Mouse (Mus musculus): ENCODE measurements around the gene Scaper. TPM values are rescaled to one million over a fixed set of nuclear protein-coding genes. Genes with fewer than 3 reads are reported as not detected.

Gene Scaper
- polyA plus RNA-seq, 1 experiment from 2014 or later: 9.5 TPM

GRCm38 (mm10) chr9:55586141-55586540, 351.8 kb downstream of the Scaper start:
- no peak for ATAC-seq (replicated peaks; ENCODE audit: low FRiP score)
- Histone ChIP-seq H3K9me3 (replicated peaks) (no peaks in the 10 kb centered on the region), H3K36me3 (no peaks in the 10 kb centered on the region), H3K27ac (no peak overlapping the region), H3K27me3 (no peaks in the 10 kb centered on the region), H3K9ac (no peak overlapping the region), H3K4me3 (replicated peaks) (no peak overlapping the region), H3K4me1 (no peaks in the 10 kb centered on the region), H3K4me2 (no peak overlapping the region)
- WGBS: 96% methylated on average over 6 of the region's 6 CpGs

DNA sequence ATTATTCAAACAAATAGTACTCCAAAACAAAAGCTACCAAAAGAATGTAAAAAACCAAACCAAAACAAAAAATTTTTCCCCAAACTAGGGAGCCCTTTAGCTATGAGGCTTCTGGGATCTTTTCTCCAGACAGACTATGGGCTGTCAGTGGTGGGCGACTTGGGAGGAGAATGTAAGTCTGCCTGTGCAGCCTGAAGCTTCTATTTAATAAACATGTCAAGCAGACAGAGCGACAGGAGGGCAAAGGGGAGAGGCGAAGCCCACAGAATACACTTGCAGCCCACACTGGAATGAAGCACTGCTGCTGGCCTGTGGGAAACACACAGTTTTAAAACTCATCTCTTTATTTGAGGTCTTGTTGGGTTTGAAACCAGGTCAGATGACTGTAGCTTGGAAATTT, 356.5 kb downstream of the Scaper start:
- Histone ChIP-seq H3K4me1 (no peaks in the 10 kb centered on the region), H3K36me3 (no peaks in the 10 kb centered on the region), H3K4me2 (no peak overlapping the region), H3K4me3 (replicated peaks) (no peak overlapping the region), H3K9me3 (replicated peaks) (no peaks in the 10 kb centered on the region), H3K9ac (no peak overlapping the region), H3K27ac (no peak overlapping the region), H3K27me3 (no peaks in the 10 kb centered on the region)
- ATAC-seq (replicated peaks; ENCODE audit: low FRiP score): no peak
- WGBS: 39% methylated on average over 3 of the region's 3 CpGs

GRCm38 (mm10) chr9:55576571-55576970, 361.3 kb downstream of the Scaper start:
- Histone ChIP-seq H3K9me3 (replicated peaks) (no peaks in the 10 kb centered on the region), H3K4me3 (replicated peaks) (no peak overlapping the region), H3K27me3 (no peaks in the 10 kb centered on the region), H3K4me1 (no peaks in the 10 kb centered on the region), H3K27ac (no peak overlapping the region), H3K4me2 (no peak overlapping the region), H3K9ac (no peak overlapping the region), H3K36me3 (no peaks in the 10 kb centered on the region)
- WGBS: 63% methylated on average over 1 of the region's 1 CpGs
- no peak for ATAC-seq (replicated peaks; ENCODE audit: low FRiP score)

GRCm38 (mm10) chr9:55571071-55571470, 366.8 kb downstream of the Scaper start:
- 83% methylated on average over 1 of the region's 1 CpGs for WGBS

GRCm38 (mm10) chr9:55568466-55569159, 369.3 kb downstream of the Scaper start:
- no peaks in the 10 kb centered on the region for H3K4me1 ChIP-seq
- 66% methylated on average over 5 of the region's 5 CpGs for WGBS
- no peak overlapping the region for H3K9ac ChIP-seq
- H3K27ac ChIP-seq: no peak overlapping the region
- no peak overlapping the region for H3K4me3 ChIP-seq (replicated peaks)
- no peaks in the 10 kb centered on the region for H3K27me3 ChIP-seq
- H3K36me3 ChIP-seq: no peaks in the 10 kb centered on the region
- ATAC-seq (replicated peaks; ENCODE audit: low FRiP score): no peak
- H3K4me2 ChIP-seq: no peak overlapping the region
- no peaks in the 10 kb centered on the region for H3K9me3 ChIP-seq (replicated peaks)

More at GRCm38 (mm10) chr9:55571071-55571470, 366.8 kb downstream of the Scaper start:
- H3K27me3 ChIP-seq: no peaks in the 10 kb centered on the region
- no peak for ATAC-seq (replicated peaks; ENCODE audit: low FRiP score)
- H3K9me3 ChIP-seq (replicated peaks): no peaks in the 10 kb centered on the region
- no peaks in the 10 kb centered on the region for H3K4me1 ChIP-seq
- H3K9ac ChIP-seq: no peak overlapping the region
- no peak overlapping the region for H3K4me3 ChIP-seq (replicated peaks)
- H3K36me3 ChIP-seq: no peaks in the 10 kb centered on the region
- no peak overlapping the region for H3K27ac ChIP-seq
- H3K4me2 ChIP-seq: no peak overlapping the region

- Histone ChIP-seq H3K4me3 (replicated peaks) (no peak overlapping the region), H3K9me3 (replicated peaks) (no peaks in the 10 kb centered on the region), H3K9ac (no peak overlapping the region), H3K27ac (no peak overlapping the region), H3K4me2 (no peak overlapping the region), H3K36me3 (no peaks in the 10 kb centered on the region), H3K27me3 (no peaks in the 10 kb centered on the region), H3K4me1 (no peaks in the 10 kb centered on the region)
- ATAC-seq (replicated peaks; ENCODE audit: low FRiP score): no peak
- 84% methylated on average over 1 of the region's 1 CpGs for WGBS
Measured at GRCm38 (mm10) chr9:55560960-55561359, 377.0 kb downstream of the Scaper start.

DNA sequence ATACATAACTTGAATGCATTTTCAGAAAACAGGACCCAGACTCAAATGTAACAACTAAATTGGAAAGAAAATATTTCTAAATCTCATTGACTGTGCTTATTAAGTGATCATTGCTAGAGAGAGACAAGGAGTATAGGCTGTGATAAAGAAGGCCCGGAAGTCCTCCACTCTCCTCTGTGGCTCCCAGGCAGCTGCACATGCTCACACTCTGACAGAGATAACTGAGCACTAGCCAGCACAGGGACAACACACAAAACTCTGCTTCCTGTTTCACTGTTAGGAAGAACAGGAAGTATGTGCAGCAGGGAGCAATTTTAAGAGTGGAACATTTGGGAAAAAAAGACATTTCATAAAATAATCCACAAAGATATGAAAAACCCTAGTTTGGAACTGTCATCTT, 382.9 kb downstream of the Scaper start:
- no peaks in the 10 kb centered on the region for H3K9me3 ChIP-seq (replicated peaks)
- WGBS: 58% methylated on average over 1 of the region's 1 CpGs
- no peak overlapping the region for H3K9ac ChIP-seq

GRCm38 (mm10) chr9:55549302-55549890, 388.5 kb downstream of the Scaper start:
- Histone ChIP-seq H3K9ac (no peak overlapping the region), H3K4me1 (peaks cover 27% of the 10 kb centered on the region), H3K4me2 (no peak overlapping the region; the same call in 1 of the 2 replicates), H3K27me3 (peaks cover 74% of the 10 kb centered on the region), H3K36me3 (no peaks in the 10 kb centered on the region), H3K4me3 (replicated peaks) (no peak overlapping the region), H3K27ac (no peak overlapping the region), H3K9me3 (replicated peaks) (no peaks in the 10 kb centered on the region)
- ATAC-seq (replicated peaks; ENCODE audit: low FRiP score): no peak
- 3% methylated on average over 16 of the region's 16 CpGs for WGBS

More for the DNA sequence above, 382.9 kb downstream of the Scaper start:
- no peak overlapping the region for H3K4me2 ChIP-seq
- no peaks in the 10 kb centered on the region for H3K36me3 ChIP-seq
- H3K4me3 ChIP-seq (replicated peaks): no peak overlapping the region
- H3K27ac ChIP-seq: no peak overlapping the region
- peaks cover 18% of the 10 kb centered on the region for H3K27me3 ChIP-seq
- no peak for ATAC-seq (replicated peaks; ENCODE audit: low FRiP score)
- H3K4me1 ChIP-seq: no peaks in the 10 kb centered on the region

DNA sequence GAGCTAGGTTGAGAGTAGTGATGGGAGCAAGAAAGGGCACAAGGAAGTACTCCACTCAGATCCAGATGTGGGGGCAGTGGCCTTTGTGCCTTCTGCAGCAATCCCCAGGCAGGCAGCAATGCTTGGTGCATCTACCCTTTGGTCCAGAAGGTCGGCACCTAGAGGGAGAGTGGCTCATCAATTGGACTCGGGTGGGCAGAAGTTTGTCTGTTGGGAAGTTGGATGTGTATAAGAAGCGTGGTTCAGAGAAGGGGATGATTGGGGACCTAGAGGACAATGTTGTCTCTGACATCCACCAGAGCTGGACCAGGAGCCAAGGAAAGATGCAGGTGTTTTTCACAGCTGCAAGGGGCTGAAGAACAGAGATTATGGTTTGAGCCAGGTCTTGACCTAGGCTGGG, 389.0 kb downstream of the Scaper start:
- no peak overlapping the region for H3K9ac ChIP-seq
- H3K27me3 ChIP-seq: peaks cover 79% of the 10 kb centered on the region
- H3K4me1 ChIP-seq: peaks cover 32% of the 10 kb centered on the region
- ATAC-seq (replicated peaks; ENCODE audit: low FRiP score): no peak
- WGBS: 11% methylated on average over 3 of the region's 3 CpGs
- no peaks in the 10 kb centered on the region for H3K9me3 ChIP-seq (replicated peaks)
- no peak overlapping the region for H3K4me3 ChIP-seq (replicated peaks)
- no peak overlapping the region for H3K4me2 ChIP-seq
- no peaks in the 10 kb centered on the region for H3K36me3 ChIP-seq
- no peak overlapping the region for H3K27ac ChIP-seq

GRCm38 (mm10) chr9:55546176-55547010, 391.5 kb downstream of the Scaper start:
- peak; percentile 47 for ATAC-seq (replicated peaks; ENCODE audit: low FRiP score)
- peaks cover 96% of the 10 kb centered on the region for H3K27me3 ChIP-seq
- peak overlapping the region; percentile 41 for H3K4me3 ChIP-seq (replicated peaks)

GRCm38 (mm10) chr9:55545556-55546175, 392.3 kb downstream of the Scaper start:
- no peak for ATAC-seq (replicated peaks; ENCODE audit: low FRiP score)
- Histone ChIP-seq H3K9me3 (replicated peaks) (no peaks in the 10 kb centered on the region), H3K4me3 (replicated peaks) (peak overlapping the region; percentile 41), H3K4me1 (peaks cover 57% of the 10 kb centered on the region), H3K36me3 (no peaks in the 10 kb centered on the region), H3K27me3 (peaks cover 98% of the 10 kb centered on the region), H3K9ac (no peak overlapping the region), H3K27ac (no peak overlapping the region), H3K4me2 (peak overlapping the region; percentile 64)
- WGBS: 6% methylated on average over 41 of the region's 41 CpGs

More at GRCm38 (mm10) chr9:55546176-55547010, 391.5 kb downstream of the Scaper start:
- Histone ChIP-seq H3K9ac (no peak overlapping the region), H3K36me3 (no peaks in the 10 kb centered on the region), H3K4me2 (peak overlapping the region; percentile 64), H3K4me1 (peaks cover 52% of the 10 kb centered on the region), H3K9me3 (replicated peaks) (no peaks in the 10 kb centered on the region), H3K27ac (no peak overlapping the region)
- 2% methylated on average over 63 of the region's 63 CpGs for WGBS

Measured in kidney, embryonic 15.5 days (tissue).